Mouse (Mus musculus): ENCODE measurements around the gene Hmgb4. TPM values are rescaled to one million over a fixed set of nuclear protein-coding genes. Genes with fewer than 3 reads are reported as not detected.
A peak's percentile ranks its signal among the peaks of the same experiment; 100 is the strongest.

Gene Hmgb4
- not detected in 2 replicates for polyA plus RNA-seq (2015; fragmentation: Nextera tagmentation; extraction: Ambion mirVana)

- no peaks in the 10 kb centered on the region for H3K4me1 ChIP-seq (ENCODE audit: control insufficient read depth, insufficient read depth, low read depth, low read length)
- H3K4me2 ChIP-seq (ENCODE audit: low read length), result no peak within 1 kb of the TSS
- no peaks in the 10 kb centered on the region for H3K36me3 ChIP-seq (ENCODE audit: control insufficient read depth, insufficient read depth, low read length)
- no peak for ATAC-seq
- no peaks in the 10 kb centered on the region for H3K9me3 ChIP-seq (ENCODE audit: control insufficient read depth, low read length)
- WGBS, result 66% methylated on average over 8 of the region's 8 CpGs
- H3K9ac ChIP-seq (ENCODE audit: low read depth, low read length), result no peak within 1 kb of the TSS
- no peak within 1 kb of the TSS for H3K4me3 ChIP-seq (ENCODE audit: low read length)
- H3K27me3 ChIP-seq (replicated peaks; ENCODE audit: control insufficient read depth, insufficient read depth, low read length), result no peaks in the 10 kb centered on the region
- H3K27ac ChIP-seq (ENCODE audit: low read depth, low read length), result no peak within 1 kb of the TSS
Observed at GRCm38 (mm10) chr4:128260907-128261560, at the start of gene Hmgb4. TSS of gene Hmgb4 (minus strand) at chr4:128260957.

- H3K4me1 ChIP-seq (ENCODE audit: control insufficient read depth, insufficient read depth, low read depth, low read length), result no peaks in the 10 kb centered on the region
- 97% methylated on average over 8 of the region's 8 CpGs for WGBS
- H3K36me3 ChIP-seq (ENCODE audit: control insufficient read depth, insufficient read depth, low read length), result no peaks in the 10 kb centered on the region
- H3K4me3 ChIP-seq (ENCODE audit: low read length), result no peak overlapping the region
- no peak overlapping the region for H3K9ac ChIP-seq (ENCODE audit: low read depth, low read length)
- no peaks in the 10 kb centered on the region for H3K9me3 ChIP-seq (ENCODE audit: control insufficient read depth, low read length)
- H3K27ac ChIP-seq (ENCODE audit: low read depth, low read length), result no peak overlapping the region
- ATAC-seq, result no peak
- no peak overlapping the region for H3K4me2 ChIP-seq (ENCODE audit: low read length)
- H3K27me3 ChIP-seq (replicated peaks; ENCODE audit: control insufficient read depth, insufficient read depth, low read length), result no peaks in the 10 kb centered on the region
Observed at GRCm38 (mm10) chr4:128306011-128306410, 45.3 kb upstream of the Hmgb4 start.

GRCm38 (mm10) chr4:128304049-128304448 is 43.3 kb upstream of the Hmgb4 start:
- Histone ChIP-seq H3K9me3 (ENCODE audit: control insufficient read depth, low read length) (no peaks in the 10 kb centered on the region), H3K4me2 (ENCODE audit: low read length) (no peak overlapping the region), H3K27ac (ENCODE audit: low read depth, low read length) (no peak overlapping the region), H3K36me3 (ENCODE audit: control insufficient read depth, insufficient read depth, low read length) (no peaks in the 10 kb centered on the region), H3K4me1 (ENCODE audit: control insufficient read depth, insufficient read depth, low read depth, low read length) (no peaks in the 10 kb centered on the region), H3K4me3 (ENCODE audit: low read length) (no peak overlapping the region), H3K27me3 (replicated peaks; ENCODE audit: control insufficient read depth, insufficient read depth, low read length) (no peaks in the 10 kb centered on the region), H3K9ac (ENCODE audit: low read depth, low read length) (no peak overlapping the region)
- no peak for ATAC-seq
- 83% methylated on average over 8 of the region's 8 CpGs for WGBS

- H3K27me3 ChIP-seq (replicated peaks; ENCODE audit: control insufficient read depth, insufficient read depth, low read length), result no peaks in the 10 kb centered on the region
- no peaks in the 10 kb centered on the region for H3K36me3 ChIP-seq (ENCODE audit: control insufficient read depth, insufficient read depth, low read length)
- no peak overlapping the region for H3K4me2 ChIP-seq (ENCODE audit: low read length)
- H3K4me1 ChIP-seq (ENCODE audit: control insufficient read depth, insufficient read depth, low read depth, low read length), result peaks cover 7% of the 10 kb centered on the region
- no peak overlapping the region for H3K9ac ChIP-seq (ENCODE audit: low read depth, low read length)
- no peak overlapping the region for H3K4me3 ChIP-seq (ENCODE audit: low read length)
- 0 out of 2 replicates have a peak overlapping the region, but pooled peaks have one; percentile 45 for H3K27ac ChIP-seq (ENCODE audit: low read depth, low read length)
- ATAC-seq, result peak; percentile 84
- no peaks in the 10 kb centered on the region for H3K9me3 ChIP-seq (ENCODE audit: control insufficient read depth, low read length)
- WGBS, result 35% methylated on average over 7 of the region's 7 CpGs
Observed at GRCm38 (mm10) chr4:128288095-128288494, 27.3 kb upstream of the Hmgb4 start.

GRCm38 (mm10) chr4:128285009-128285408 is 24.3 kb upstream of the Hmgb4 start:
- ATAC-seq, result no peak
- no peaks in the 10 kb centered on the region for H3K9me3 ChIP-seq (ENCODE audit: control insufficient read depth, low read length)
- no peak overlapping the region for H3K27ac ChIP-seq (ENCODE audit: low read depth, low read length)
- no peak overlapping the region for H3K4me2 ChIP-seq (ENCODE audit: low read length)
- no peaks in the 10 kb centered on the region for H3K27me3 ChIP-seq (replicated peaks; ENCODE audit: control insufficient read depth, insufficient read depth, low read length)
- no peaks in the 10 kb centered on the region for H3K36me3 ChIP-seq (ENCODE audit: control insufficient read depth, insufficient read depth, low read length)
- H3K4me3 ChIP-seq (ENCODE audit: low read length), result no peak overlapping the region
- H3K4me1 ChIP-seq (ENCODE audit: control insufficient read depth, insufficient read depth, low read depth, low read length), result peaks cover 7% of the 10 kb centered on the region
- no peak overlapping the region for H3K9ac ChIP-seq (ENCODE audit: low read depth, low read length)
- WGBS, result 44% methylated on average over 1 of the region's 1 CpGs

DNA sequence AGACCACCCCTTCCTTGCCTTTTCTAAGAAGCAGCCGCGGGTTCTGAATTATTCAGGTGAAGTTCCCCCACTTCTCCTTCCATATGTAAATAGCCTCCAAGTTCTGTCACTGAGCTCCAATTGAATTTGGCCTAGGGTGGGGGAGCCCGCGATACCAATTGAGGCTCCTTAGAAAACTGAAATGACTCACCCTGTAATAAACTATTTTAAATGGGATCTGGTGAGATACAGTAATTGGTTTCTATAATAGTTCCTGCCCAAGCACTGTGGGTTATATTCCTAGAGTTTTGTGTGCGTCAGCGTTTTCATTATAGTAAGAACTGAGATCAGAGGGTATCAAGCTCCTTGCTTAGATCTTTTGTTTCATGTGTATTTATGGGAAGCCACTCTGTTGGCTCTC is 14.8 kb upstream of the Hmgb4 start:
- whole genome bisulfite sequencing, result 62% methylated on average over 6 of the region's 6 CpGs
- no peak overlapping the region for H3K27ac ChIP-seq (ENCODE audit: low read depth, low read length)
- no peak for ATAC-seq

GRCm38 (mm10) chr4:128275116-128275515 is 14.4 kb upstream of the Hmgb4 start:
- peaks cover 24% of the 10 kb centered on the region for H3K4me1 ChIP-seq (ENCODE audit: control insufficient read depth, insufficient read depth, low read depth, low read length)
- H3K9me3 ChIP-seq (ENCODE audit: control insufficient read depth, low read length), result no peaks in the 10 kb centered on the region
- H3K4me3 ChIP-seq (ENCODE audit: low read length), result no peak overlapping the region
- 81% methylated on average over 5 of the region's 5 CpGs for WGBS
- no peak overlapping the region for H3K9ac ChIP-seq (ENCODE audit: low read depth, low read length)
- no peak overlapping the region for H3K27ac ChIP-seq (ENCODE audit: low read depth, low read length)
- no peak for ATAC-seq
- no peak overlapping the region for H3K4me2 ChIP-seq (ENCODE audit: low read length)
- no peaks in the 10 kb centered on the region for H3K27me3 ChIP-seq (replicated peaks; ENCODE audit: control insufficient read depth, insufficient read depth, low read length)
- no peaks in the 10 kb centered on the region for H3K36me3 ChIP-seq (ENCODE audit: control insufficient read depth, insufficient read depth, low read length)

More for the DNA sequence above, 14.8 kb upstream of the Hmgb4 start:
- Histone ChIP-seq H3K4me1 (ENCODE audit: control insufficient read depth, insufficient read depth, low read depth, low read length) (peaks cover 21% of the 10 kb centered on the region), H3K36me3 (ENCODE audit: control insufficient read depth, insufficient read depth, low read length) (no peaks in the 10 kb centered on the region), H3K27me3 (replicated peaks; ENCODE audit: control insufficient read depth, insufficient read depth, low read length) (no peaks in the 10 kb centered on the region), H3K4me2 (ENCODE audit: low read length) (no peak overlapping the region), H3K9me3 (ENCODE audit: control insufficient read depth, low read length) (no peaks in the 10 kb centered on the region), H3K9ac (ENCODE audit: low read depth, low read length) (no peak overlapping the region), H3K4me3 (ENCODE audit: low read length) (no peak overlapping the region)

- ATAC-seq, result no peak
- Histone ChIP-seq H3K4me2 (ENCODE audit: low read length) (no peak overlapping the region), H3K4me3 (ENCODE audit: low read length) (no peak overlapping the region), H3K27ac (ENCODE audit: low read depth, low read length) (no peak overlapping the region), H3K9me3 (ENCODE audit: control insufficient read depth, low read length) (no peaks in the 10 kb centered on the region), H3K9ac (ENCODE audit: low read depth, low read length) (no peak overlapping the region), H3K27me3 (replicated peaks; ENCODE audit: control insufficient read depth, insufficient read depth, low read length) (no peaks in the 10 kb centered on the region), H3K4me1 (ENCODE audit: control insufficient read depth, insufficient read depth, low read depth, low read length) (peaks cover 28% of the 10 kb centered on the region), H3K36me3 (ENCODE audit: control insufficient read depth, insufficient read depth, low read length) (no peaks in the 10 kb centered on the region)
- WGBS, result 51% methylated on average over 11 of the region's 11 CpGs
Observed at GRCm38 (mm10) chr4:128273146-128273545, 12.4 kb upstream of the Hmgb4 start.

GRCm38 (mm10) chr4:128272501-128272900 is 11.7 kb upstream of the Hmgb4 start:
- Histone ChIP-seq H3K4me2 (ENCODE audit: low read length) (no peak overlapping the region), H3K4me1 (ENCODE audit: control insufficient read depth, insufficient read depth, low read depth, low read length) (peaks cover 28% of the 10 kb centered on the region), H3K27me3 (replicated peaks; ENCODE audit: control insufficient read depth, insufficient read depth, low read length) (no peaks in the 10 kb centered on the region), H3K36me3 (ENCODE audit: control insufficient read depth, insufficient read depth, low read length) (no peaks in the 10 kb centered on the region), H3K9me3 (ENCODE audit: control insufficient read depth, low read length) (no peaks in the 10 kb centered on the region), H3K27ac (ENCODE audit: low read depth, low read length) (peak overlapping the region; percentile 36; the same call in 1 of the 2 replicates), H3K4me3 (ENCODE audit: low read length) (no peak overlapping the region), H3K9ac (ENCODE audit: low read depth, low read length) (no peak overlapping the region)
- WGBS, result 40% methylated on average over 6 of the region's 6 CpGs
- peak; percentile 41; the same call in 1 of the 2 replicates for ATAC-seq

Data from hindbrain, embryonic 16.5 days (tissue).